Mouse (Mus musculus): ENCODE measurements around the gene Fem1b. TPM values are rescaled to one million over a fixed set of nuclear protein-coding genes. Genes with fewer than 3 reads are reported as not detected.

Fem1b gene
- polyA plus RNA-seq, 1 experiment from 2014 or later = 18.2 TPM

DNA sequence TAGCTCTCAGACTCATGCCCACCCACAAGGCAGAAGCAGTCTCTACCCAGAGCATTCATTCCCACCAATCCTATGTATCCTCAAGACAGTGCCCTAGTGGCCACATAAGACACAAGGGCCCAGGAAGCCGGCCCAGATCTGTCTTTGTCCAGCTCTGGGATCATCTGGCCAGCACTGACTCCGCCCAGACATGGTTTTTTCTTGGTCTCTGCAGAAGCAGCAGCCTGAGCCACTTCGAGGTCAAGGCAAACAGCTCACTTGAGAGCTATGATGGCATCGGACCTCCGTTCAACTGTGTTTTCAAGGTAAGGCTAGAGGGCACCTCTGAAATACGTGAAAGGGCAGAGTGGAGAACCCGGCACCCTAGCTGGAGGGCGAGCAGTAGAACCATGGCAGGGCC, 39.0 kb downstream of the Fem1b start:
- 77% methylated on average over 8 of the region's 8 CpGs for WGBS
- no peaks in the 10 kb centered on the region for H3K9me3 ChIP-seq
- ATAC-seq (ENCODE audit: insufficient number of reproducible peaks, low FRiP score, low TSS enrichment, low read depth) = no peak

GRCm38 (mm10) chr9:62768361-62768760, 43.4 kb downstream of the Fem1b start:
- no peak overlapping the region for H3K4me3 ChIP-seq
- ATAC-seq (ENCODE audit: insufficient number of reproducible peaks, low FRiP score, low TSS enrichment, low read depth) = no peak
- H3K9ac ChIP-seq = no peak overlapping the region
- H3K27ac ChIP-seq = no peak overlapping the region
- WGBS = 69% methylated on average over 5 of the region's 5 CpGs
- 0 out of 2 replicates have a peak, but pooled peaks cover 6% of the 10 kb centered on the region for H3K4me1 ChIP-seq
- H3K36me3 ChIP-seq = peaks cover 20% of the 10 kb centered on the region; the same call in 1 of the 2 replicates
- no peaks in the 10 kb centered on the region for H3K27me3 ChIP-seq
- no peaks in the 10 kb centered on the region for H3K9me3 ChIP-seq
- no peak overlapping the region for H3K4me2 ChIP-seq

More for the DNA sequence above, 39.0 kb downstream of the Fem1b start:
- Histone ChIP-seq H3K27ac (no peak overlapping the region), H3K4me2 (no peak overlapping the region), H3K9ac (no peak overlapping the region), H3K27me3 (no peaks in the 10 kb centered on the region), H3K4me1 (peaks cover 5% of the 10 kb centered on the region; the same call in 1 of the 2 replicates), H3K36me3 (no peaks in the 10 kb centered on the region; the same call in 1 of the 2 replicates), H3K4me3 (no peak overlapping the region)

GRCm38 (mm10) chr9:62767464-62767863, 44.3 kb downstream of the Fem1b start:
- 76% methylated on average over 17 of the region's 17 CpGs for WGBS
- H3K4me1 ChIP-seq = 0 out of 2 replicates have a peak, but pooled peaks cover 6% of the 10 kb centered on the region
- H3K9ac ChIP-seq = no peak overlapping the region
- no peak overlapping the region for H3K4me2 ChIP-seq
- no peak overlapping the region for H3K4me3 ChIP-seq
- no peak overlapping the region for H3K27ac ChIP-seq
- H3K9me3 ChIP-seq = no peaks in the 10 kb centered on the region
- no peaks in the 10 kb centered on the region for H3K27me3 ChIP-seq
- peaks cover 20% of the 10 kb centered on the region; the same call in 1 of the 2 replicates for H3K36me3 ChIP-seq
- no peak for ATAC-seq (ENCODE audit: insufficient number of reproducible peaks, low FRiP score, low TSS enrichment, low read depth)

DNA sequence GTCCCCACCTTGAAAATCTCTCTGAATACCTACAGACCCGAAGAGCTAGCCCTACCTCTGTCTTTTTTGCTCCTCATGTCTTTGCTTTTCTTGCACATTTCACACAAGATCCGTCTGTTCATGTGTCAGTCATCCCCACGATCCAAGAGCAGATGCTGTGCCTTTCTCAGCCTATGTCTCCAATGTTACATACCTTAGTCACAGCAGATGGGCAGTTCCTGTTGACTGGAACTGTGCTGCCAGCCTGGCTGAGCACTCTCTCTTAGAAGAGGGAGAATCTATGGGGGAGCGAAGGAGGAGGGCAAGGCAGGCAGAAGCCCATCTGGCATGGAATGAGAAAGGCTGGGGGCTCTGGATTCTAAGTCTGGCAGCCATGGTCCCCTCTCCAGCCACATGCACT, 46.4 kb downstream of the Fem1b start:
- Histone ChIP-seq H3K9me3 (no peaks in the 10 kb centered on the region), H3K27ac (no peak overlapping the region), H3K36me3 (peaks cover 23% of the 10 kb centered on the region; the same call in 1 of the 2 replicates), H3K27me3 (no peaks in the 10 kb centered on the region), H3K4me2 (no peak overlapping the region), H3K9ac (no peak overlapping the region), H3K4me1 (0 out of 2 replicates have a peak, but pooled peaks cover 6% of the 10 kb centered on the region), H3K4me3 (no peak overlapping the region)
- 71% methylated on average over 4 of the region's 4 CpGs for WGBS
- ATAC-seq (ENCODE audit: insufficient number of reproducible peaks, low FRiP score, low TSS enrichment, low read depth) = no peak

DNA sequence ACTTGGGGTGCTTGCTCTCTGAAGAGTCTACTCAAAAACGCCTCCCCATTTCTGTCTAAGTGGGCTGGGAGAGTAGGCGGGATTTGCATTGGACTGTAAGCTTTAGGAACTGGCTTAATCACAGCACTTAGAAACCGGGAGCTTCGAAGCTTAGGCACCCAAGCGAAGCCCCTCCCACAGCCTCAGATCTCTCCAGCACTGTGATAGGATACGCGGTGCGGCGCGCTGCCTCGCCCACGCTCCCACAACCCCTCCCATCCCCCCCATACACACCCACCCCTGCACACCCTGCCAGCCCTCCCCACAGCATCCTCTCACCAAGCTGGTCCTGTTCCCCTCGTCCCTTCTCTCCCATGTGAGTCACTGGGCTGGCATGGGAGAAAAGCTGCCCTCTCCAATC, 48.3 kb downstream of the Fem1b start:
- H3K36me3 ChIP-seq = peaks cover 23% of the 10 kb centered on the region; the same call in 1 of the 2 replicates
- WGBS = 15% methylated on average over 13 of the region's 13 CpGs
- H3K27me3 ChIP-seq = no peaks in the 10 kb centered on the region
- no peak overlapping the region for H3K27ac ChIP-seq
- H3K9me3 ChIP-seq = no peaks in the 10 kb centered on the region
- no peak overlapping the region for H3K9ac ChIP-seq
- H3K4me3 ChIP-seq = no peak overlapping the region
- H3K4me2 ChIP-seq = peak overlapping the region; percentile 8; the same call in 1 of the 2 replicates
- ATAC-seq (ENCODE audit: insufficient number of reproducible peaks, low FRiP score, low TSS enrichment, low read depth) = no peak
- H3K4me1 ChIP-seq = 0 out of 2 replicates have a peak, but pooled peaks cover 6% of the 10 kb centered on the region

DNA sequence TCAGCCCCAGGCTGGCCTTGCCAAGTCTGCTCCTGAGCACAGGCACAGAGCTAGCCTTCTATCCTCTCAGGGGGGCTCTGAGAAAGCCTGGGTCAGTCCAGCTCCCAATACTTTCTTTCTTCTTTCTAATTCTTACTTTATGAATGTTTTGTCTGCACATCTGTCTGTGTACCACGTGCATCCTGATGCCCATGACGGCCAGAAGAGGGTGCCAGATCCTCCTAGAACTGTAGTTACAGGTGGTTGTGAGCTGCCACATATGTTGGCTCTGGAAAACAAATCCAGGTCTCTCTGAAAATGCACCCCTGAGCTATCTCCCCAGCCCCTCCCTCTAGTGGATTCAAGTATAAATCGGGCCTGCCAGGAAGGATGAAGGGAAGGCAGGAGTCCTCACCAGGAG, 52.1 kb downstream of the Fem1b start:
- Histone ChIP-seq H3K9me3 (no peaks in the 10 kb centered on the region), H3K4me2 (no peak overlapping the region), H3K4me1 (0 out of 2 replicates have a peak, but pooled peaks cover 5% of the 10 kb centered on the region), H3K4me3 (no peak overlapping the region), H3K9ac (no peak overlapping the region), H3K27me3 (no peaks in the 10 kb centered on the region), H3K36me3 (peaks cover 7% of the 10 kb centered on the region; the same call in 1 of the 2 replicates), H3K27ac (no peak overlapping the region)
- 54% methylated on average over 3 of the region's 3 CpGs for WGBS
- ATAC-seq (ENCODE audit: insufficient number of reproducible peaks, low FRiP score, low TSS enrichment, low read depth) = no peak

GRCm38 (mm10) chr9:62758288-62758687, 53.4 kb downstream of the Fem1b start:
- Histone ChIP-seq H3K4me2 (no peak overlapping the region), H3K9ac (no peak overlapping the region), H3K9me3 (no peaks in the 10 kb centered on the region), H3K27me3 (no peaks in the 10 kb centered on the region), H3K27ac (no peak overlapping the region), H3K36me3 (peaks cover 6% of the 10 kb centered on the region; the same call in 1 of the 2 replicates), H3K4me3 (no peak overlapping the region), H3K4me1 (no peaks in the 10 kb centered on the region)
- ATAC-seq (ENCODE audit: insufficient number of reproducible peaks, low FRiP score, low TSS enrichment, low read depth) = no peak
- 57% methylated on average over 4 of the region's 4 CpGs for WGBS

- 87% methylated on average over 11 of the region's 11 CpGs for WGBS
- Histone ChIP-seq H3K4me3 (no peak overlapping the region), H3K27ac (no peak overlapping the region), H3K36me3 (peaks cover 14% of the 10 kb centered on the region; the same call in 1 of the 2 replicates), H3K9me3 (no peaks in the 10 kb centered on the region), H3K4me2 (no peak overlapping the region), H3K9ac (no peak overlapping the region), H3K4me1 (no peaks in the 10 kb centered on the region), H3K27me3 (no peaks in the 10 kb centered on the region)
- ATAC-seq (ENCODE audit: insufficient number of reproducible peaks, low FRiP score, low TSS enrichment, low read depth) = no peak
Measured at GRCm38 (mm10) chr9:62750381-62750780, 61.4 kb downstream of the Fem1b start.

- no peak overlapping the region for H3K9ac ChIP-seq
- no peaks in the 10 kb centered on the region for H3K27me3 ChIP-seq
- ATAC-seq (ENCODE audit: insufficient number of reproducible peaks, low FRiP score, low TSS enrichment, low read depth) = no peak
- no peak overlapping the region for H3K4me3 ChIP-seq
- H3K36me3 ChIP-seq = peaks cover 11% of the 10 kb centered on the region; the same call in 1 of the 2 replicates
- no peaks in the 10 kb centered on the region for H3K9me3 ChIP-seq
- H3K4me1 ChIP-seq = no peaks in the 10 kb centered on the region
- 59% methylated on average over 6 of the region's 6 CpGs for WGBS
- H3K4me2 ChIP-seq = no peak overlapping the region
- no peak overlapping the region for H3K27ac ChIP-seq
Measured at GRCm38 (mm10) chr9:62749666-62750065, 62.1 kb downstream of the Fem1b start.

DNA sequence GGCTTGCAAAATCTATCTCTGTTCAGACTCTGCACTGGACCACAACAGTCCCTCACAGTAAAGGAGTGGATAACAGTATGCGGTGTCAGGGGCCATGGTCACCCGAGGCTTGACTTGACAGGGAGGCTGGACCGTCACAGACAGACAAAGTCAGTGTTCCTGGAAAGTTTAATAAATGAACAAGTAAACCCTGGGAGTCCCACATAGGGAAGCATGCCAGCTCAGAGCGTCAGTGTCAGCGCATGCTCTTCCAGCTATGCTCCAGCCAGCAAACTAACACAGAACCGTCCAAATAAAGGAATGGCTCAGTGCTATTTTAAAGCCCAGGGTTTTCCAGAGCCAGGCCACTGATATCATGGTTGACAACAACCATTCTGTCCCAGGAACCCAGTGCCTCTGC, 65.1 kb downstream of the Fem1b start:
- no peaks in the 10 kb centered on the region for H3K4me1 ChIP-seq
- WGBS = 86% methylated on average over 6 of the region's 6 CpGs
- no peaks in the 10 kb centered on the region for H3K9me3 ChIP-seq
- no peak overlapping the region for H3K27ac ChIP-seq
- no peak overlapping the region for H3K9ac ChIP-seq
- H3K27me3 ChIP-seq = no peaks in the 10 kb centered on the region
- no peak overlapping the region for H3K4me2 ChIP-seq
- no peak overlapping the region for H3K4me3 ChIP-seq
- ATAC-seq (ENCODE audit: insufficient number of reproducible peaks, low FRiP score, low TSS enrichment, low read depth) = no peak
- peaks cover 11% of the 10 kb centered on the region; the same call in 1 of the 2 replicates for H3K36me3 ChIP-seq

DNA sequence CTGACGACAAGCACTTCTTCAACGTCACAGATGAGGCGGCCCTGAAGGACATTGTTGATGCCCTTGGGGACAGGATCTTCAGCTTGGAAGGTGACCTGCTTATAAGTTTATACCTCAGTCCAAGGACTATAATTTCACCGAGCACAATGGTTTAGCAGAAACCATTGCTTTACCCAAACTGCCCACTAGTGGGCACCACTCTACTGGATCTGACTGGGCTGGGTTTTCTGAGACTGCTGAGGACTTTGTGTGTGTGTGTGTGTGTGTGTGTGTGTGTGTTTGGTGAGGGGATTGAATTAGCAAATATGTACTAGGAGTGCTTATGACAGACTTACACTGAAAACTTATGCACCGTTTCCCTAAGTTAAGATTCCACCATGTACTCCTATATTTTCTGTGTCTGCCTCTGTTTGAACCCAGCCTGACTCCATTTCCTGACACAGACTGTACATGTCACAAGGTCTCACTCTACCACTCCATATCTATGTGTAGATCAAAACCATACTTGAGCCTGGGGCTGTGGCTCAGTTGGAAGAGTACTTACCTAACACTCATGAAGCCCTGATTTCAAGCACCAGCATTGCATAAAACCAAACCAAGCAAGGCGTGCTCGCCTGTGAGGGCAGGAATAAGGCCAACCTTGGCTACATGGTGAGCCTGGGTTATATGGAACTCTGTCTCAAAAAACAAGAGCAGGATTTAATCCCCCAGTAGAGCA, 67.0 kb downstream of the Fem1b start:
- no peak overlapping the region for H3K4me3 ChIP-seq
- H3K27ac ChIP-seq = no peak overlapping the region
- no peaks in the 10 kb centered on the region for H3K27me3 ChIP-seq
- no peak overlapping the region for H3K4me2 ChIP-seq
- no peak overlapping the region for H3K9ac ChIP-seq
- no peak for ATAC-seq (ENCODE audit: insufficient number of reproducible peaks, low FRiP score, low TSS enrichment, low read depth)
- peaks cover 11% of the 10 kb centered on the region; the same call in 1 of the 2 replicates for H3K36me3 ChIP-seq
- H3K9me3 ChIP-seq = no peaks in the 10 kb centered on the region
- no peaks in the 10 kb centered on the region for H3K4me1 ChIP-seq
- WGBS = 54% methylated on average over 7 of the region's 7 CpGs
